ENCODE assay signal across 15 mouse cellular contexts in genomic region chr13:37674676-37675350, GRCm38 (mm10).
DNase-seq lines count a peak whose midpoint lies in the region; ATAC-seq lines count a peak whose summit lies in the region.
"Had no signal": no experiment of that assay in that cellular context is flagged by ENCODE, and none has a peak within 500 bp of the region (broad histone marks: within the 10 kb centered on the region; RNA-seq: fewer than 3 reads in every experiment).

No protein-coding gene starts in this region.

- H3K9me3 ChIP-seq in lung, embryonic 15.5 days = no peaks in the 10 kb centered on the region
- no peaks in the 10 kb centered on the region for H3K9me3 ChIP-seq in midbrain, embryonic 16.5 days (replicated peaks; ENCODE audit: control insufficient read depth, low read length, poor library complexity, severe bottlenecking)
- no peaks in the 10 kb centered on the region for H3K9me3 ChIP-seq in forebrain, embryonic 10.5 days
- H3K9me3 ChIP-seq: embryonic facial prominence, embryonic 10.5 days; heart, embryonic 15.5 days; midbrain, embryonic 15.5 days; neural tube, embryonic 13.5 days had no signal

- no peak overlapping the region for H3K4me2 ChIP-seq in lung, embryonic 15.5 days
- H3K4me2 ChIP-seq in midbrain, embryonic 16.5 days (ENCODE audit: low read length) = no peak overlapping the region
- H3K4me2 ChIP-seq: heart, embryonic 15.5 days; lung, embryonic 14.5 days; midbrain, embryonic 15.5 days; neural tube, embryonic 13.5 days had no signal

- H3K27me3 ChIP-seq in lung, embryonic 15.5 days = no peaks in the 10 kb centered on the region
- no peaks in the 10 kb centered on the region for H3K27me3 ChIP-seq in midbrain, embryonic 16.5 days (ENCODE audit: control insufficient read depth, insufficient read depth, low read depth, low read length)
- no peaks in the 10 kb centered on the region for H3K27me3 ChIP-seq in forebrain, embryonic 10.5 days (ENCODE audit: poor library complexity, severe bottlenecking)
- H3K27me3 ChIP-seq: heart, embryonic 15.5 days; midbrain, embryonic 15.5 days; neural tube, embryonic 13.5 days had no signal

- WGBS in lung, embryonic 15.5 days = 52% methylated on average over 12 of the region's 12 CpGs
- 83% methylated on average over 12 of the region's 12 CpGs for WGBS in midbrain, embryonic 16.5 days
- WGBS in forebrain, embryonic 10.5 days = 84% methylated on average over 12 of the region's 12 CpGs

- no peak overlapping the region for H3K4me3 ChIP-seq in lung, embryonic 15.5 days
- H3K4me3 ChIP-seq in midbrain, embryonic 16.5 days (ENCODE audit: low read depth, low read length) = no peak overlapping the region
- no peak overlapping the region for H3K4me3 ChIP-seq in forebrain, embryonic 10.5 days
- H3K4me3 ChIP-seq: embryonic facial prominence, embryonic 10.5 days; heart, embryonic 15.5 days; midbrain, embryonic 15.5 days; neural tube, embryonic 13.5 days had no signal

- no peak overlapping the region for H3K9ac ChIP-seq in lung, embryonic 15.5 days
- no peak overlapping the region for H3K9ac ChIP-seq in midbrain, embryonic 16.5 days (ENCODE audit: low read depth, low read length)
- H3K9ac ChIP-seq: heart, embryonic 15.5 days; lung, embryonic 14.5 days; midbrain, embryonic 15.5 days; neural tube, embryonic 13.5 days had no signal

- no peaks in the 10 kb centered on the region for H3K36me3 ChIP-seq in lung, embryonic 15.5 days
- no peaks in the 10 kb centered on the region for H3K36me3 ChIP-seq in midbrain, embryonic 16.5 days (ENCODE audit: control insufficient read depth, insufficient read depth, low read length)
- H3K36me3 ChIP-seq in forebrain, embryonic 10.5 days (replicated peaks) = no peaks in the 10 kb centered on the region
- H3K36me3 ChIP-seq: embryonic facial prominence, embryonic 10.5 days; heart, embryonic 15.5 days; midbrain, embryonic 15.5 days; neural tube, embryonic 13.5 days had no signal

- ATAC-seq in lung, embryonic 15.5 days (ENCODE audit: borderline replicate concordance, extremely low read depth, low FRiP score, low TSS enrichment) = peak; percentile 19; the same call in 1 of the 2 replicates
- 0 out of 2 replicates have a peak, but pooled peaks have one; percentile 25 for ATAC-seq in monocyte, adult 5-6 weeks (replicated peaks; ENCODE audit: insufficient number of reproducible peaks, low FRiP score, low TSS enrichment, poor library complexity, severe bottlenecking)
- ATAC-seq in midbrain, embryonic 16.5 days = no peak
- ATAC-seq: midbrain, embryonic 15.5 days had no signal

- no peak overlapping the region; the same call in 1 of the 2 replicates for H3K27ac ChIP-seq in lung, embryonic 15.5 days
- H3K27ac ChIP-seq in midbrain, embryonic 16.5 days (ENCODE audit: low read length) = no peak overlapping the region
- H3K27ac ChIP-seq in forebrain, embryonic 10.5 days = no peak overlapping the region
- H3K27ac ChIP-seq: embryonic facial prominence, embryonic 10.5 days; heart, embryonic 15.5 days; midbrain, embryonic 15.5 days; neural tube, embryonic 13.5 days had no signal

- H3K4me1 ChIP-seq in lung, embryonic 15.5 days = no peaks in the 10 kb centered on the region; the same call in 1 of the 2 replicates
- no peaks in the 10 kb centered on the region for H3K4me1 ChIP-seq in midbrain, embryonic 16.5 days (ENCODE audit: control insufficient read depth, insufficient read depth, low read length)
- H3K4me1 ChIP-seq in forebrain, embryonic 10.5 days = no peaks in the 10 kb centered on the region
- H3K4me1 ChIP-seq: midbrain, embryonic 15.5 days; neural tube, embryonic 13.5 days had no signal

- peak; percentile 42 for DNase-seq in thymus, postnatal 0 days (ENCODE audit: low spot score)
- no peak for DNase-seq in thymus, adult 18-20 months
- DNase-seq in cerebellum, adult 11-12 months = no peak
- DNase-seq in forebrain, embryonic 10.5 days (ENCODE audit: extremely low spot score, low spot score) = no peak
- DNase-seq: adrenal gland, postnatal 10 days; cerebellum, postnatal 10 days; kidney, postnatal 25 days; lung, embryonic 14.5 days had no signal
